ENCODE assay signal across 8 mouse cellular contexts in genomic region chr10:80053831-80054815, GRCm38 (mm10). TPM values are rescaled to one million over a fixed set of nuclear protein-coding genes. Genes with fewer than 3 reads are reported as not detected.
DNase-seq lines count a peak whose midpoint lies in the region; ATAC-seq and TF ChIP-seq lines count a peak whose summit lies in the region.

No protein-coding gene starts in this region.

- intact Hi-C loops in heart, postnatal 10 days (cut with DNase I) = loop anchor here (2.0 to 5.0 kb wide), 2 partner anchors 61 to 67 kb away; partner anchors contain the start of genes Cnn2 and Stk11

- H3K36me3 ChIP-seq in G1E (replicated peaks) = peaks cover 46% of the 10 kb centered on the region
- peaks cover 38% of the 10 kb centered on the region for H3K36me3 ChIP-seq in forebrain, embryonic 13.5 days (ENCODE audit: poor library complexity, severe bottlenecking)

- TF ChIP-seq CTCF in G1E (IDR thresholded peaks at IDR 0.05; ENCODE audit: low read depth, low read length) = no peak

- peaks cover 81% of the 10 kb centered on the region for H3K4me1 ChIP-seq in G1E (ENCODE audit: insufficient read depth, low read depth, low read length)
- peaks cover 18% of the 10 kb centered on the region for H3K4me1 ChIP-seq in forebrain, embryonic 13.5 days

- peak overlapping the region; percentile 85 for H3K4me3 ChIP-seq in G1E (ENCODE audit: low read depth, low read length)
- peak overlapping the region; percentile 85 for H3K4me3 ChIP-seq in forebrain, embryonic 13.5 days

- H3K27ac ChIP-seq in forebrain, embryonic 13.5 days = peak overlapping the region; percentile 96

- H3K4me2 ChIP-seq in forebrain, embryonic 13.5 days = peak overlapping the region; percentile 84

- no peak for ATAC-seq in G1E (ENCODE audit: extremely low read depth, insufficient number of reproducible peaks, low FRiP score, poor library complexity, severe bottlenecking)
- ATAC-seq in forebrain, embryonic 13.5 days = peak; percentile 50

- peak overlapping the region; percentile 94 for H3K9ac ChIP-seq in forebrain, embryonic 13.5 days

- H3K27me3 ChIP-seq in G1E (ENCODE audit: insufficient read depth, low read length) = no peaks in the 10 kb centered on the region
- H3K27me3 ChIP-seq in forebrain, embryonic 13.5 days = no peaks in the 10 kb centered on the region

- WGBS in forebrain, embryonic 13.5 days = 2% methylated on average over 73 of the region's 77 CpGs

- no peaks in the 10 kb centered on the region for H3K9me3 ChIP-seq in G1E (replicated peaks)
- no peaks in the 10 kb centered on the region for H3K9me3 ChIP-seq in forebrain, embryonic 13.5 days (replicated peaks)

- DNase-seq in G1E (ENCODE audit: low spot score) = peak; percentile 82
- DNase-seq in c-Kit-positive CD71-positive TER-119-positive erythroid progenitor cells, embryonic 14.5 days (ENCODE audit: low spot score) = peak; percentile 61
- peak; percentile 83 for DNase-seq in heart, postnatal 10 days
- peak; percentile 80 to 89 for DNase-seq in kidney, postnatal 4 days
- peak; percentile 86 for DNase-seq in lung, postnatal 10 days
- DNase-seq in ovary, postnatal 14 days (ENCODE audit: low spot score) = peak; percentile 55
- peak; percentile 73 to 78 for DNase-seq in thymus, postnatal 36 days

RNA-seq across cellular contexts. Expression of gene Gpx4, which starts 7.2 kb away (rescaled TPM):
- total RNA-seq in G1E (2014; fragmentation: Nextera tagmentation) = 274 and 290 TPM in 2 replicates
- total RNA-seq in G1E (2017) = 767 and 808 TPM in 2 replicates
- 1,138 and 1,173 TPM in 2 replicates for polyA plus RNA-seq in G1E (2012)
- 487 and 489 TPM in 2 replicates for polyA plus RNA-seq in forebrain, embryonic 13.5 days (2015; fragmentation: Nextera tagmentation; extraction: Ambion mirVana)
- 100 to 1,000 TPM; 551 to 562 TPM for total RNA-seq in heart, postnatal 10 days (2021)

RNA-seq across cellular contexts. Expression of gene Polr2e, which starts 14.5 kb away (rescaled TPM):
- 74.3 and 90.2 TPM in 2 replicates for total RNA-seq in G1E (2014; fragmentation: Nextera tagmentation)
- 54.6 TPM in 2 replicates for total RNA-seq in G1E (2017)
- 148 and 206 TPM in 2 replicates for polyA plus RNA-seq in G1E (2012)
- polyA plus RNA-seq in forebrain, embryonic 13.5 days (2015; fragmentation: Nextera tagmentation; extraction: Ambion mirVana) = 193 and 199 TPM in 2 replicates
- total RNA-seq in heart, postnatal 10 days (2021) = 10 to 100 TPM; 79.0 to 79.1 TPM

RNA-seq across cellular contexts. Expression of gene Arhgap45, which starts 37.7 kb away (rescaled TPM):
- total RNA-seq in G1E (2014; fragmentation: Nextera tagmentation) (56.7 and 59.4 TPM in 2 replicates), G1E (2017) (104 and 113 TPM in 2 replicates)
- 179 and 186 TPM in 2 replicates for polyA plus RNA-seq in G1E (2012)
- 1.2 and 1.3 TPM in 2 replicates for polyA plus RNA-seq in forebrain, embryonic 13.5 days (2015; fragmentation: Nextera tagmentation; extraction: Ambion mirVana)
- 1 to 10 TPM; 5.0 to 6.1 TPM for total RNA-seq in heart, postnatal 10 days (2021)

RNA-seq across cellular contexts. Expression of gene Sbno2, which starts 51.2 kb away (rescaled TPM):
- total RNA-seq in G1E (2014; fragmentation: Nextera tagmentation) (24.7 and 34.2 TPM in 2 replicates), G1E (2017) (18.0 and 18.1 TPM in 2 replicates)
- 34.8 and 37.4 TPM in 2 replicates for polyA plus RNA-seq in G1E (2012)
- 11.6 and 13.6 TPM in 2 replicates for polyA plus RNA-seq in forebrain, embryonic 13.5 days (2015; fragmentation: Nextera tagmentation; extraction: Ambion mirVana)
- total RNA-seq in heart, postnatal 10 days (2021) = 10 to 100 TPM; 15.1 to 17.6 TPM

RNA-seq across cellular contexts. Expression of gene Abca7, which starts 57.8 kb away (rescaled TPM):
- total RNA-seq in G1E (2014; fragmentation: Nextera tagmentation) (17.4 and 35.9 TPM in 2 replicates), G1E (2017) (12.1 and 15.2 TPM in 2 replicates)
- polyA plus RNA-seq in G1E (2012) = 21.1 and 21.6 TPM in 2 replicates
- 3.1 and 3.9 TPM in 2 replicates for polyA plus RNA-seq in forebrain, embryonic 13.5 days (2015; fragmentation: Nextera tagmentation; extraction: Ambion mirVana)
- total RNA-seq in heart, postnatal 10 days (2021) = 1 to 10 TPM; 7.8 to 8.2 TPM

Comparison
In these comparisons a context has a peak if more than half of its experiments do, and no peak if none do; other contexts are left out.
1. RNA of gene Arhgap45, which starts 37.7 kb away (total RNA-seq): 56.7 to 113 TPM in G1E; 5.0 to 6.1 TPM in heart, postnatal 10 days; every median in the first group is over 4 times any median in the second.
2. Peak in every context shown above with its lines, with median percentiles within 50 percentile points of each other: DNase-seq.